Mouse (Mus musculus): ENCODE data around the gene 0610030E20Rik. TPM values are rescaled to one million over a fixed set of nuclear protein-coding genes. Genes with fewer than 3 reads are reported as not detected.

The 0610030E20Rik gene
- polyA plus RNA-seq, 1 experiment from 2014 or later, result 19.6 TPM

GRCm38 (mm10) chr6:72355066-72355911 is 8.2 kb downstream of the 0610030E20Rik start, which contains the start of gene Tmem150a:
Tmem150a (plus strand) TSS chr6:72355447.
- Histone ChIP-seq H3K9ac (ENCODE audit: low read depth, low read length) (peak within 1 kb of the TSS; percentile 76), H3K9me3 (ENCODE audit: control insufficient read depth, low read length) (no peaks in the 10 kb centered on the region), H3K27ac (replicated peaks; ENCODE audit: low read depth, low read length) (no peak within 1 kb of the TSS; the same call in 1 of the 2 replicates), H3K27me3 (replicated peaks; ENCODE audit: control insufficient read depth, insufficient read depth, low read length) (no peaks in the 10 kb centered on the region), H3K4me3 (ENCODE audit: low read depth, low read length) (peak within 1 kb of the TSS; percentile 65), H3K36me3 (ENCODE audit: control insufficient read depth, insufficient read depth, low read length) (peaks cover 39% of the 10 kb centered on the region), H3K4me1 (ENCODE audit: control insufficient read depth, insufficient read depth, low read length) (peaks cover 17% of the 10 kb centered on the region; the same call in 1 of the 2 replicates), H3K4me2 (ENCODE audit: low read depth, low read length) (peak within 1 kb of the TSS; percentile 95)
- WGBS, result 0% methylated on average over 44 of the region's 71 CpGs
- DNase-seq (ENCODE audit: low spot score) (peak; percentile 89), ATAC-seq (ENCODE audit: low read depth) (peak; percentile 92)

- peak overlapping the region; percentile 95 for H3K4me2 ChIP-seq (ENCODE audit: low read depth, low read length)
- peaks cover 35% of the 10 kb centered on the region for H3K36me3 ChIP-seq (ENCODE audit: control insufficient read depth, insufficient read depth, low read length)
- 38% methylated on average over 5 of the region's 8 CpGs for WGBS
- peaks cover 20% of the 10 kb centered on the region for H3K4me1 ChIP-seq (ENCODE audit: control insufficient read depth, insufficient read depth, low read length)
- ATAC-seq (ENCODE audit: low read depth) (no peak), DNase-seq (ENCODE audit: low spot score) (no peak)
- no peaks in the 10 kb centered on the region for H3K27me3 ChIP-seq (replicated peaks; ENCODE audit: control insufficient read depth, insufficient read depth, low read length)
- no peaks in the 10 kb centered on the region for H3K9me3 ChIP-seq (ENCODE audit: control insufficient read depth, low read length)
- H3K4me3 ChIP-seq (ENCODE audit: low read depth, low read length), result peak overlapping the region; percentile 65
- H3K27ac ChIP-seq (replicated peaks; ENCODE audit: low read depth, low read length), result no peak overlapping the region
- peak overlapping the region; percentile 76 for H3K9ac ChIP-seq (ENCODE audit: low read depth, low read length)
Measured at GRCm38 (mm10) chr6:72356001-72356532, 8.9 kb downstream of the 0610030E20Rik start.

- Histone ChIP-seq H3K4me1 (ENCODE audit: control insufficient read depth, insufficient read depth, low read length) (peaks cover 24% of the 10 kb centered on the region), H3K9me3 (ENCODE audit: control insufficient read depth, low read length) (no peaks in the 10 kb centered on the region), H3K27ac (replicated peaks; ENCODE audit: low read depth, low read length) (no peak overlapping the region), H3K27me3 (replicated peaks; ENCODE audit: control insufficient read depth, insufficient read depth, low read length) (no peaks in the 10 kb centered on the region), H3K4me2 (ENCODE audit: low read depth, low read length) (no peak overlapping the region), H3K9ac (ENCODE audit: low read depth, low read length) (no peak overlapping the region), H3K36me3 (ENCODE audit: control insufficient read depth, insufficient read depth, low read length) (peaks cover 29% of the 10 kb centered on the region; the same call in 1 of the 2 replicates), H3K4me3 (ENCODE audit: low read depth, low read length) (no peak overlapping the region)
- 71% methylated on average over 5 of the region's 5 CpGs for WGBS
- DNase-seq (ENCODE audit: low spot score) (peak; percentile 28), ATAC-seq (ENCODE audit: low read depth) (no peak)
Measured at GRCm38 (mm10) chr6:72357164-72358079, 10.3 kb downstream of the 0610030E20Rik start.

GRCm38 (mm10) chr6:72358086-72358764 is 11.1 kb downstream of the 0610030E20Rik start:
- no peak overlapping the region for H3K9ac ChIP-seq (ENCODE audit: low read depth, low read length)
- peaks cover 19% of the 10 kb centered on the region for H3K4me1 ChIP-seq (ENCODE audit: control insufficient read depth, insufficient read depth, low read length)

GRCm38 (mm10) chr6:72359343-72359742 is 12.2 kb downstream of the 0610030E20Rik start:
- Histone ChIP-seq H3K9ac (ENCODE audit: low read depth, low read length) (no peak overlapping the region), H3K9me3 (ENCODE audit: control insufficient read depth, low read length) (no peaks in the 10 kb centered on the region), H3K4me1 (ENCODE audit: control insufficient read depth, insufficient read depth, low read length) (peaks cover 19% of the 10 kb centered on the region), H3K4me2 (ENCODE audit: low read depth, low read length) (no peak overlapping the region), H3K27me3 (replicated peaks; ENCODE audit: control insufficient read depth, insufficient read depth, low read length) (no peaks in the 10 kb centered on the region), H3K36me3 (ENCODE audit: control insufficient read depth, insufficient read depth, low read length) (peaks cover 29% of the 10 kb centered on the region; the same call in 1 of the 2 replicates), H3K4me3 (ENCODE audit: low read depth, low read length) (no peak overlapping the region), H3K27ac (replicated peaks; ENCODE audit: low read depth, low read length) (no peak overlapping the region)
- no peak for DNase-seq (ENCODE audit: low spot score)
- WGBS, result 66% methylated on average over 2 of the region's 2 CpGs
- no peak for ATAC-seq (ENCODE audit: low read depth)

More at GRCm38 (mm10) chr6:72358086-72358764, 11.1 kb downstream of the 0610030E20Rik start:
- no peak overlapping the region for H3K4me3 ChIP-seq (ENCODE audit: low read depth, low read length)
- H3K9me3 ChIP-seq (ENCODE audit: control insufficient read depth, low read length), result no peaks in the 10 kb centered on the region
- peaks cover 29% of the 10 kb centered on the region; the same call in 1 of the 2 replicates for H3K36me3 ChIP-seq (ENCODE audit: control insufficient read depth, insufficient read depth, low read length)
- WGBS, result 95% methylated on average over 10 of the region's 10 CpGs
- H3K4me2 ChIP-seq (ENCODE audit: low read depth, low read length), result no peak overlapping the region
- H3K27me3 ChIP-seq (replicated peaks; ENCODE audit: control insufficient read depth, insufficient read depth, low read length), result no peaks in the 10 kb centered on the region
- ATAC-seq (ENCODE audit: low read depth), result no peak
- no peak overlapping the region for H3K27ac ChIP-seq (replicated peaks; ENCODE audit: low read depth, low read length)
- DNase-seq (ENCODE audit: low spot score), result no peak

- Histone ChIP-seq H3K4me3 (ENCODE audit: low read depth, low read length) (no peak overlapping the region), H3K9ac (ENCODE audit: low read depth, low read length) (peak overlapping the region; percentile 8; the same call in 1 of the 2 replicates), H3K27me3 (replicated peaks; ENCODE audit: control insufficient read depth, insufficient read depth, low read length) (no peaks in the 10 kb centered on the region), H3K27ac (replicated peaks; ENCODE audit: low read depth, low read length) (no peak overlapping the region), H3K36me3 (ENCODE audit: control insufficient read depth, insufficient read depth, low read length) (peaks cover 29% of the 10 kb centered on the region; the same call in 1 of the 2 replicates), H3K4me1 (ENCODE audit: control insufficient read depth, insufficient read depth, low read length) (peaks cover 13% of the 10 kb centered on the region), H3K4me2 (ENCODE audit: low read depth, low read length) (no peak overlapping the region), H3K9me3 (ENCODE audit: control insufficient read depth, low read length) (no peaks in the 10 kb centered on the region)
- WGBS, result 74% methylated on average over 11 of the region's 11 CpGs
- DNase-seq (ENCODE audit: low spot score) (no peak), ATAC-seq (ENCODE audit: low read depth) (no peak)
Measured at GRCm38 (mm10) chr6:72359891-72360598, 12.9 kb downstream of the 0610030E20Rik start.

GRCm38 (mm10) chr6:72360599-72360935 is 13.4 kb downstream of the 0610030E20Rik start:
- peaks cover 29% of the 10 kb centered on the region; the same call in 1 of the 2 replicates for H3K36me3 ChIP-seq (ENCODE audit: control insufficient read depth, insufficient read depth, low read length)
- H3K9me3 ChIP-seq (ENCODE audit: control insufficient read depth, low read length), result no peaks in the 10 kb centered on the region
- ATAC-seq (ENCODE audit: low read depth) (no peak), DNase-seq (ENCODE audit: low spot score) (no peak)
- 78% methylated on average over 7 of the region's 7 CpGs for WGBS
- no peak overlapping the region for H3K27ac ChIP-seq (replicated peaks; ENCODE audit: low read depth, low read length)
- no peak overlapping the region for H3K4me2 ChIP-seq (ENCODE audit: low read depth, low read length)
- peaks cover 13% of the 10 kb centered on the region for H3K4me1 ChIP-seq (ENCODE audit: control insufficient read depth, insufficient read depth, low read length)
- no peak overlapping the region for H3K4me3 ChIP-seq (ENCODE audit: low read depth, low read length)
- no peaks in the 10 kb centered on the region for H3K27me3 ChIP-seq (replicated peaks; ENCODE audit: control insufficient read depth, insufficient read depth, low read length)
- peak overlapping the region; percentile 8; the same call in 1 of the 2 replicates for H3K9ac ChIP-seq (ENCODE audit: low read depth, low read length)
